Mouse (Mus musculus) midbrain, postnatal 0 days (tissue): ENCODE results near the gene Tspan18. TPM values are rescaled to one million over a fixed set of nuclear protein-coding genes. Genes with fewer than 3 reads are reported as not detected.

ENCODE experiments used
- ATAC-seq: fragments of 200-750 bp; cut with Nextera tagmentation; 2 replicates; pipeline ENCODE4 v1.8.0; 2017; ENCODE audit warnings: moderate number of reproducible peaks, mild to moderate bottlenecking, moderate TSS enrichment, moderate library complexity; ENCODE audit not compliant: low FRiP score
- DNase-seq: peaks from one replicate; pipeline ENCODE4 v3.0.0-alpha.2; 2015; ENCODE audit warnings: low spot score
- H3K27ac ChIP-seq: fragments of 300-500 bp; sonication (generic); 2 replicates; pipeline ENCODE4 v1.5.1; 2014; ENCODE audit warnings: low read depth, mild to moderate bottlenecking, low read length, mixed read lengths
- H3K27me3 ChIP-seq: fragments of 300-500 bp; sonication (generic); 2 replicates; pipeline ENCODE4 v1.6.1; 2014; ENCODE audit warnings: low read length, control low read depth, mixed read lengths; ENCODE audit not compliant: insufficient read depth
- H3K36me3 ChIP-seq: fragments of 300-500 bp; sonication (generic); 2 replicates; pipeline ENCODE4 v1.6.1; 2014; ENCODE audit warnings: low read length, control low read depth, mixed read lengths; ENCODE audit not compliant: insufficient read depth
- H3K4me1 ChIP-seq: fragments of 300-500 bp; sonication (generic); 2 replicates; pipeline ENCODE4 v1.6.1; 2014; ENCODE audit warnings: mild to moderate bottlenecking, control low read depth, antibody characterized with exemption, low read length, mixed read lengths; ENCODE audit not compliant: insufficient read depth
- H3K4me2 ChIP-seq: fragments of 300-500 bp; sonication (generic); 2 replicates; pipeline ENCODE4 v1.6.1; 2014; ENCODE audit warnings: low read depth, mild to moderate bottlenecking, low read length, mixed read lengths; ENCODE audit not compliant: poor library complexity, severe bottlenecking
- H3K4me3 ChIP-seq: fragments of 300-500 bp; sonication (generic); 2 replicates; pipeline ENCODE4 v1.5.1; 2014; ENCODE audit warnings: low read depth, mild to moderate bottlenecking, low read length, moderate library complexity
- H3K9ac ChIP-seq: fragments of 300-500 bp; sonication (generic); replicated peaks from 2 replicates; pipeline ENCODE4 v1.6.1; 2014; ENCODE audit warnings: mild to moderate bottlenecking, low read length, moderate library complexity, mixed read lengths; ENCODE audit not compliant: poor library complexity, severe bottlenecking
- H3K9me3 ChIP-seq: fragments of 300-500 bp; sonication (generic); 2 replicates; pipeline ENCODE4 v1.6.1; 2016; ENCODE audit warnings: low read length, control low read depth
- CTCF ChIP-seq: IDR thresholded peaks from 2 replicates; pipeline ENCODE4 v1.5.1; 2016; ENCODE audit warnings: antibody characterized with exemption, mild to moderate bottlenecking
- WGBS: fragments of 180-500 bp; shearing (Covaris S2); extraction: QIAGEN DNeasy Blood & Tissue Kit; methylation state at CpG from one replicate; pipeline ENCODE4 v1.1.7; 2014; 5-methylcytosine and 5-hydroxymethylcytosine counted together
- polyA plus RNA-seq: library from polyadenylated mRNA; unstranded; fragments of >200 nt; fragmentation: Nextera tagmentation; extraction: Ambion mirVana; gene quantifications from 2 replicates; pipeline ENCODE4 v1.2.1, GENCODE M21; 2015
- total RNA-seq: library from RNA; depleted of rRNA; stranded (reverse); fragments of >200 nt; gene quantifications from 2 replicates; pipeline ENCODE4 v1.2.3, GENCODE M21; 2014

The Tspan18 gene
- total and polyA plus RNA-seq, 2 experiments from 2014 or later = 16.5 to 19.8 TPM

GRCm38 (mm10) chr2:93291186-93291926 is 42.9 kb downstream of the Tspan18 start:
- DNase-seq (no peak), ATAC-seq (no peak)
- H3K27ac ChIP-seq = no peak overlapping the region
- H3K4me2 ChIP-seq = no peak overlapping the region
- no peaks in the 10 kb centered on the region for H3K36me3 ChIP-seq
- TF ChIP-seq CTCF = no peak
- peaks cover 21% of the 10 kb centered on the region for H3K4me1 ChIP-seq
- 25% methylated on average over 13 of the region's 13 CpGs for WGBS
- H3K9me3 ChIP-seq = no peaks in the 10 kb centered on the region
- H3K27me3 ChIP-seq = no peaks in the 10 kb centered on the region
- H3K4me3 ChIP-seq = no peak overlapping the region
- no peak overlapping the region for H3K9ac ChIP-seq

DNA sequence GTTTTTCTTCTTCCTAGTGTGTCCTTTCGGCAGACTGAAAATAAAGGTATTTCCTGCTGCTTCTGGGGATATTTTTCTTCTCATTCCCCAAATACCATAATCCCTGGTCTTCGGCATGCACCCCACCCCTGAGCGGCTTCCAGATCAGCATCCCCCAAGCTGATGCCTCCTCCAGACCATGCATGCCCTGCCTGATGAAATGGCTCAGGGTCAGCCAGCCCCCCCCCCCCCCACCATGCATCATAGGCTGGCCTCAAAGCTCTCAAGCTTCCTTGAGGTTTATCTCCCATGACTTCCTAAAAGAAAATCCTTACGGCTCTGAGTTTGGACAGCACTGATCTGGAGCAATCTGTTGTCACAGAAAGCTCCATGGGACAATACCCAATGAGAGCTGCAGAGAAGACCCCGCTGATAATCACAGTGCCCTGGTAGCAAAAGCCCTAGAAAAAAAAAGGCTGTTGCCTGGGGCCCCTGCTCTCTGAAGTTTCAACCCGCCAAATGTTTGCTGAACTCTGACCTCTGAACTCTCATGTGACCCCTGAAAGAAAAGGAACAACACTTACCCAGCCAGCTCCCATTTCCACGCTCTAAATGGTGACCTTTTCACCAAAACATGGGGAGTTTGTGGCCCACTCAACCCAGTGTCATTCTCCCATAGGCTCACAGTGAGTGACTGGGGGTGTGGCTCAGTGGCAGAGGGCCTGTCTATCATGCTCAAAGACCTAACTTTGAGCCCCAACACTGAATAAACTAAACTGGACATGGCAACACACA is 43.8 kb downstream of the Tspan18 start:
- TF ChIP-seq CTCF = no peak
- Histone ChIP-seq H3K9ac (no peak overlapping the region), H3K27ac (no peak overlapping the region), H3K4me3 (no peak overlapping the region), H3K4me2 (no peak overlapping the region), H3K27me3 (no peaks in the 10 kb centered on the region), H3K4me1 (peaks cover 25% of the 10 kb centered on the region), H3K9me3 (no peaks in the 10 kb centered on the region), H3K36me3 (no peaks in the 10 kb centered on the region)
- WGBS = 24% methylated on average over 7 of the region's 7 CpGs
- no peak for DNase-seq
- ATAC-seq = no peak

- Histone ChIP-seq H3K9me3 (no peaks in the 10 kb centered on the region), H3K27me3 (no peaks in the 10 kb centered on the region), H3K4me2 (no peak overlapping the region), H3K9ac (no peak overlapping the region), H3K36me3 (no peaks in the 10 kb centered on the region), H3K27ac (no peak overlapping the region), H3K4me3 (no peak overlapping the region), H3K4me1 (peaks cover 34% of the 10 kb centered on the region)
- WGBS = 59% methylated on average over 10 of the region's 10 CpGs
- DNase-seq = no peak
- TF ChIP-seq CTCF = no peak
- no peak for ATAC-seq
Measured at GRCm38 (mm10) chr2:93289161-93289560, 45.1 kb downstream of the Tspan18 start.

DNA sequence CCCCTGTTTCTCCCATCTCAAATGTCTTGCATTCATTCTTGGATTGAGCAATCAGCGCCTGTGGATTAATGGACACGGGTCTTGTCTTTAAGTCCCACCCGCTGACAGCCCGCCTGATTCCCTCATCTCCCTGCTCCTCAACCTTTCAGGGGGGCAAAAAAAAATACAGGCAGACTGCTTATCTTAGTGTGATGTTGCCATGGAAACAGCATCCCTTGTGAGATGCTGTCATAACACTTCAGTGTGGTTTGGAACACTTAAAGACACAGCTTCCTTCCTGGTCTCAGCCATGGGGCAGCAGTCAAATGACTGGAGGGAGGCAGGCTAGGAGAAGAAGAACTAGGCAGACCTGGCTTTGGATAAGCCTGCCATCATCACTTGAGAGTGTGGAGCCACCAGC is 47.0 kb downstream of the Tspan18 start:
- H3K9me3 ChIP-seq = no peaks in the 10 kb centered on the region
- H3K9ac ChIP-seq = 0 out of 2 replicates have a peak overlapping the region, but pooled peaks have one; percentile 29
- ATAC-seq = peak; percentile 47
- no peaks in the 10 kb centered on the region for H3K36me3 ChIP-seq
- no peak for TF ChIP-seq CTCF
- DNase-seq = peak; percentile 85
- H3K27ac ChIP-seq = peak overlapping the region; percentile 82
- no peak overlapping the region for H3K4me3 ChIP-seq
- H3K27me3 ChIP-seq = no peaks in the 10 kb centered on the region
- no peak overlapping the region for H3K4me2 ChIP-seq
- WGBS = 12% methylated on average over 4 of the region's 4 CpGs
- peaks cover 34% of the 10 kb centered on the region for H3K4me1 ChIP-seq

GRCm38 (mm10) chr2:93286742-93287141 is 47.6 kb downstream of the Tspan18 start:
- 29% methylated on average over 4 of the region's 4 CpGs for WGBS
- H3K4me3 ChIP-seq = no peak overlapping the region
- peak overlapping the region; percentile 82 for H3K27ac ChIP-seq
- H3K4me2 ChIP-seq = no peak overlapping the region
- DNase-seq = no peak
- ATAC-seq = no peak
- TF ChIP-seq CTCF = no peak
- no peaks in the 10 kb centered on the region for H3K27me3 ChIP-seq
- H3K36me3 ChIP-seq = no peaks in the 10 kb centered on the region
- H3K9me3 ChIP-seq = no peaks in the 10 kb centered on the region
- no peak overlapping the region for H3K9ac ChIP-seq
- H3K4me1 ChIP-seq = peaks cover 32% of the 10 kb centered on the region

GRCm38 (mm10) chr2:93286321-93286720 is 48.0 kb downstream of the Tspan18 start:
- DNase-seq = no peak
- 20% methylated on average over 2 of the region's 2 CpGs for WGBS
- Histone ChIP-seq H3K27me3 (no peaks in the 10 kb centered on the region), H3K9ac (no peak overlapping the region), H3K4me3 (no peak overlapping the region), H3K27ac (peak overlapping the region; percentile 82), H3K4me1 (peaks cover 28% of the 10 kb centered on the region), H3K4me2 (no peak overlapping the region), H3K9me3 (no peaks in the 10 kb centered on the region), H3K36me3 (no peaks in the 10 kb centered on the region)
- TF ChIP-seq CTCF = no peak
- peak; percentile 32 for ATAC-seq
